Mouse (Mus musculus) brain, adult 2 months (tissue): ENCODE results near the gene Ctrc.

ENCODE experiments used
- DNase-seq: peaks from one replicate; pipeline ENCODE4 v3.0.0; 2011; ENCODE audit warnings: low read depth, low spot score

Gene Ctrc

GRCm38 (mm10) chr4:141845999-141846398, at the start of gene Ctrc:
Gene Ctrc (minus strand): TSS chr4:141846359.
- DNase-seq: no peak

DNA sequence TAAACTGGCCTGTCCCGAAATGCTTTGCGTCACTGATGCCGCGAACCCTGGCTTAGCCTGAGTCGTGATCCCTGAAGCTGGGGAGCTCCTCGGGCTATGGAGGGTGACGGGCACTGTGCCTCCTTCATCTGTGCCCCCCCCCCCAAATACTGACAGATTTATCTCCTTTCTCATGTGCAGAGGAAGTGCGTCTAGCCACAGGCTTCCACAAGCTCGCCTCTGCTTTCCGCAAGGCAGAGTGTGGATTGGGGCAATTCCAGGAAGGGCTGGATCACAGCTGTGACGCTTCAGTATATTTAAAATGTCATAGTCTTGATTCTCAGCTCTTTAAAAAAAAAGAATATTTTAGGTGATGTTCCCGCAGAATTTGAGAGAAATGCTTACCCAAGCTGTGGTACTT, 49.6 kb upstream of the Ctrc start:
- peak; percentile 71 for DNase-seq

DNA sequence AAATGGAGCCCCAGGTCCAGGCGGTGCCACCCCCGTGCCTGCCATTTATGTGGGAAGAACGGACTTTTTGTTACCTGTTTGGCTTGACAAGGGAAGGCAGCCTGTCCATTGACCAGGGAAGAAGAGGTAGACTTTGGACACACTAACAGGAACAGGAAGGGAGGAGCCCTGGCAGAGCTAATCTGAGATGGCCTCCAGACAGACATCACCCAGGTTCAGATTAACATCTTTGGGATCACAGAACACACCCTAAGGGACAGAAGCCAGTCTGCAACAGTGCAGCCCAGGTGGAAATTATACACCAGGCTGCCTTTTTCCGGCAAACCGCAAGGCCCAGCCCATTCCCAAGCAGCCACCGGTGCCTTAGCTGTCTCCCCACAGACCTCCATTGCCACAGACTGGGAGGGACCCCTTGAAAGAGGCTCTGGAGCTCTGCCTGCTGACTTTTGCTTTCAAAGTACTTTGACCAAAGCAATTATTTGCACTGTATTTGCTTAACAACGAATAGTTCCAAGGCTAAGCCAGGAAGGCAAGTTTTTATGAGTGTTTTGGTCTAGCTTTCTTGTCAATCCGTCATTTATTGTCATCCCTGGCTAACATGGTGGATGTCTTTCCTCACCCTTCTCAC, 47.1 kb upstream of the Ctrc start:
- no peak for DNase-seq

GRCm38 (mm10) chr4:141886385-141886968, 40.3 kb upstream of the Ctrc start:
- no peak for DNase-seq

GRCm38 (mm10) chr4:141885451-141885850, 39.3 kb upstream of the Ctrc start:
- DNase-seq: peak; percentile 92

DNA sequence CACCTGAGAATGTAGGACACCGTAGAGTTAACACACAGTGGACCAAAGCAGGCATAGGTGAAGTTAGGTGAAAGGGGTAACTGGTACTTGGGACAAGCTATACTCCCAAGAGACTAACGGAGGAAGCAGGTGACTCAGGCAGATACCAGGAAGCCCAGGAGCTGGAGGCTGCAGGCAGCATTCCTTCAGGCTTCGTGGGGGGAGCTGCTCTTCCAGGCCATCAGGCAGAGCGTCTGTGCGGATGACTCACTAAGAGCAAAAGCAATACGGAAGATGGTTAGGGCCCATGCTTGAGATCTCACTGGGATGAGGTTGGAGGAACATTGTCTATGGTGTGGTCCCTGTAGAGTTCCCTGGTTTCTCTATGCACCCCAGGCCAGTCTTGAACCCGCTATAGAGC, 36.7 kb upstream of the Ctrc start:
- peak; percentile 80 for DNase-seq

GRCm38 (mm10) chr4:141881950-141882349, 35.8 kb upstream of the Ctrc start:
- no peak for DNase-seq

GRCm38 (mm10) chr4:141881289-141881914, 35.2 kb upstream of the Ctrc start:
- DNase-seq: no peak

DNA sequence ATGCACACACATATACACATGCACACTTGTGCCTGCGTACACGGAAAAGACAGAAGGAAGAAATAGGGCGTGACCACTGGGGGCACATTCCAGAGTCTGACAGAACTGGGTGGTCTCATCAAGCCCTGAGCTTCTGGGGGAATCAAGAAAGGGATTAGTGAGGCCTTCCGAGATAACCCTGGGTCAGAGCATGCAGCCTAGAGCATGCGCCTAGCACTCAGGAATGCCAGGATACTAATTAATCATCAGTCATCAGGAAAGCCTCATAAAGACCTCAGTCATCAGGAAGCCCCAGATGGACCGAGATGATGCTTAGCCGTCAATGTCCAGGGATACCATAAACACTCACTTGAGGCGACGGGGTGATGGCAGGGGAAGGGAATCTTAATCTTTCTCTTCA, 33.7 kb upstream of the Ctrc start:
- no peak for DNase-seq

- peak; percentile 94 for DNase-seq
These were observed 32.9 kb upstream of the Ctrc start for GRCm38 (mm10) chr4:141879074-141879473.

DNA sequence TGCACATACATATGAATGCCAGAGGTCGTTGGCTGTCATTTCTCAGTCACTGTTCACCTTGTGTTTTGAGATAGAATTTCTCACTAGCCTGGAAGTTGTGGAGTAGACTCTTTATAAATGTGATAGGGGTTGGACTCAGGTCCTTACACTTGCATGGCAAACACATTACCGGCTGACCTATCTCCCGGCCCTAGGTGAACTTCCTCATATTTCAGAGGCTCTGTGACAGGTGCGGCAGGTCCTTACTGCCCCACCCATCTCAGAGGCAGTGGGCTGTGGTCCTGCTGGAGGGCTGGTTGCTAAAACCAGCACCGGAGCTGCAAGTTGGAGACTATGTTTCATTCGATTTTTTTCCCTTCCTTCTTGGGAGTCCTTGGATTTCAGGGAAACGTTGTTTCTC, 32.5 kb upstream of the Ctrc start:
- DNase-seq: no peak

DNA sequence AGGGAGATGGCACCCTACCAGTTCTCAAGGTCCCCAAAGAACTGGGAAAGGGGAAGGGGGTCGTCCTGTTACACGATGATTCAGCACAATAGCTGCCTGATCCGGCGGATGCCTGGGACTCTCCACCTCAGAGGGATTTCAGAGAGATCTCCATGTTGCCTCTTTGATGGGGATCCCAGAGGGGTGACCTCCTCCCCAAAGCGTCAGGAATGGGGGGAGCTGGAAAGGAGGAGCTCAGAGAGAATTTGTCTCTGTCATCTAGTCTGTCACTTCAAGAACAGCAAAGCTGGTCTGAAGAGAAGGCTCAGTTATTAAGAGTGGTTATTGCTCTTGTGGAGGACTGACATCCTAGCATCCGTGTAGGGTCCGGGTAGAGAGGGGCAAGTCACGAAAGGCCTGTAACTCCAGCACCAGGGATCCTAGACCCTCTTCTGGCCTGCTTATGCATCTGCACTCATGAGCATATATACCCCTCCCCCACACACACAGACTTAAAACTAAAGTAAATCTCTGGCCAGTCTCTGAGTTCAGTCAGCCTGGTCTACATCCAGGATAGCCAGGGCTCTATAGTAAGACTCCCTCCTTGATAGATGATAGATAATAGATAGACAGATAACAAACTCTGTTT, 29.4 kb upstream of the Ctrc start:
- no peak for DNase-seq

DNA sequence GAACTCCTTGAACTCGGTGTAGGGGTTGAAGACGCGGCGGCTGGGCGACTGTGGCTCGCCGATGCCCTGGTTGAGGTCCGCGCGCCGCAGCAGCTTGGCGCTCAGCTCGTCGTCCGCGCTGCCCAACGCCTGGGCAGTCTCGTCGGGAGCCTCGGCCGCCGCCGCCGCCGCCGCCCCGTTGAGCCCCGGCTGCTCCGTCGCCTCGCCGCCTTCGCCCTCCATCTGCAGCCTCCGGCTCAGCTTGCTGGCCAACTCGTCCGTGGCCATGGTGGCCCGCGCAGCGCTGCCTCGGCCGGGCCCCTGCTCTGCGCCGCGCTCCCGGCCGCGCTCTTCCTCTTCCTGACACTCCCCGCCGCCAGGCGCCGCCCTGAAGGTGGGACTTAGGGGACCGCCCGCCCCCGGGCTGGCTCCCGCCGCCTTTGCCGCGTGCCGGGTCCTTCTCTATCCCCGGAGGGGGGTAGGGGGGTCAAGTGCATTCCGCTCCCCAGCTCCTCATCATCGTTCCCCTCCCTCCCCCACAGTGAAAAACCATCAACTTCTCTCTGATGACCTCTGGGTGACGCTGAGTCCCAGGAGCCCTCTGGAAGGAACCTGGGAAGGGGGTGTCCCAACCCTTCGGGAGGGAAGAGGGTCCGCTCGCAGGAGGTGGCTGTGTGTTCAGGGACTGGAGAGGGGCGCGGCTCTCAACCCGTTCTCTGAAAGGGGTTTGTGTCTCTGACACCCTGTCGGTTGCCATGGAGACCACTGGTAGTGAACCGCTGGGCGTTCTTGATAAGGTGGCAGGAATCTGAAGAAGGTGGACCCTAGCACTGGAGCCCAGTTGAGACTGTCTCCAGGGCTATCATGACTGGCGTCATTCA, 28.7 kb upstream of the Ctrc start, which contains the start of gene Efhd2:
TSS of gene Efhd2 (minus strand) at position 320 of the 860 bp plus-strand sequence.
- DNase-seq: peak; percentile 88

GRCm38 (mm10) chr4:141874111-141874600, 28.0 kb upstream of the Ctrc start:
- DNase-seq: no peak

DNA sequence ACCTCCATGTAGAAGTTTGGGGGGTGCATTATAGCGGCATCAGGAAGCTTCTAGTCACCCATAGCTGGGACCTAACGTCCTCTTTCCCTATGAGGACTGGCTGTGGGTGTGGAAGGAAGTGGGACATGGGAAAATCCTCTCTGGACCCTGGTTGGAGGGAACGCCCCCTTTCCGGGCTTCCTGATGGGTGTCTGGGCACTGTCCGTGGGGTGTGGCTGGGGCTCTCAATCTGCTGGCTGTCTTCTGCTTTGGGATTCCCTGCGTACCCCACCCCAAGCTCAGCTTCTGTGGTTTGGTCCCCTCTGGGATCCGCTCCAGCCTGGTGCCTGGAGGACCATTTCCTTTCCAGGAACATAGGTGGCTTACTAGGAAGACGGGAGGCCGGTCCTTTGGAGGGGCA, 26.8 kb upstream of the Ctrc start:
- no peak for DNase-seq

GRCm38 (mm10) chr4:141871909-141872308, 25.8 kb upstream of the Ctrc start:
- DNase-seq: peak; percentile 80

DNA sequence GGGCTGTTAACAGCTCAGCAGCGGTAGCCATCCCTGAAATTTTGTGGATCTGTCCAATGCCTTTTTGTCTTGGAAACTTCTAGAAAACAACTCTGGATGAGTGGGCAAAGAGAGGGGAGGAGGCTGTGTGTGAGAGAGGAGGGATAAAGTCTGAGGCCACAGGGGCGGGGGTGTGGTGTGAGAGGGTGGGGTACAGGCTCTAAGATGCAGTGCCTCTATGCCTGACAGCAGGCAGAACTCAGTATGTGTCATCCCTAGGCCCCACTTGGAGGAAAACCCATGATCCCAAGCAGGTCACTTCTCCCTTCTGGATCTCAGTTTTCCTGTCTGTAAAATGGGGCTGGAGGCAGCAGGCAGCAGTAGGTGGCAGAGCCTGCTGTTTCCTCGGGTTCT, 25.2 kb upstream of the Ctrc start:
- DNase-seq: no peak

DNA sequence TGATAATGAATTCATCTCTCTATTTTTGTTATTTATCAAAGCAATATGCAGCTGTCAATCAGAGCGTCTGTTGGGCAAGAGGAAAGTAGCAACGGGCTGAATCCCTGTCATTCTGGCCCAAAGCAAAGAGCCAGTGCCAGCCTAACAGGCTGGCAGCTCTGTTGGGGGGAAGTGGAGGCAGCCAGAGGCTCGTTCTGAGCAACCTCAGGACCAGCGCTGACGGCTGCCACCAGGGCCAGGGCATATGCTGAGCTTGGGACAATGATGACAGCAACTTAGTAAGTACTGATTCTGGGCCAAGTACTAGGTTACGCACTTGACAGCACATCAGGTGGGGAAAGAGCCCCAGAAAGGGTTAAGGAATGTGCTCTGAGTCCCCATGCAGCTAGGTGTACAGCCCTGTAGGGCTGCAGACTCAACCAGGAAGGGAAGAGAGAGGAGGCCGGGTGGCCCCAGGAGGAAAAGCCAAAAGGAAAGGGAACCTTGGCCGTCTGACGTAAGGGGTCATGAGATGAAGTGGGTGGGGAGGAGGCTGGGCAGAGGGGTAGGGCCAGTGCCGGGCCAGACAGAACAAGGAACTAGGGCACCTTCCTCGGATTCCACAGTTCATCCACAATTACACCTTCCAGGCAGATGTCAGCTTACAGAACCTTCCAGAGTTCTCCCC, 24.6 kb upstream of the Ctrc start:
- DNase-seq: peak; percentile 70

DNA sequence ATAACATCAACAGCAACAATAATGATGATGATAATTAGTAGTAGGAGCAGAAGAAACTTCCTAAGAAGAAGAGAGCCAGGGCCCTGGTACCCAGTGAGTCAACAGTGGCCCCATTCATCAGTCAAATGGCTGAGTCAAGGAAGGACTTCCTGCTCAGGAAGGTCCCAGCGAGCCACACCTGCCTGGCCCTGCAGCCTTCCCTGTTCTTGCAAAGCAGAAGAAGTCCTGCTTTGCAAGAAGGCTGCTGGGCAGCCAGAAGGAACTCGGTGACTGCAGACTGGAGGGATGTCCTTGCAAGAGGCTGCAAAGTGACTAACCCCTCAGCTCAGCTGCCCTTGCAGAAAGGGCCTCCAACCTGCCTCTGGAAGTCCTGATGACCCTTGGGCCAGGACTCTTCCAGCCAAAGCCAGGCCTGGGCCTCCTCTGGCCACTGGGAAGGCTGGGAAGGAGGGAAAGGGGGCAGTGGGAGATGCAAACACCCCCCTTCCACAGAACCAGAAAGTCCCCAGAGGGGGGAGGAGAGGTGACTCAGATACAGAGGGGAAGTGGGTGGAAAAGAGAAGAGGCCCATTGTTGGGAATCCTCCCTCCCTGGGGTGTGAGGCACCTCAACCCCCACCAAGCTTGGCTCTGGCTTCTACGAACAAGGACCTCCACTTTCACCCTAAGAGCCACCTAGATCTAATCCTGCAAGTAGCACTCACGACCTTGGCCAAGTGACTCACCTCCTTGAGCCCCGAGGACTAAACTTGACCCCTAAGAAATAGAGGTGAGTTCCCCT, 23.5 kb upstream of the Ctrc start:
- DNase-seq: peak; percentile 63

DNA sequence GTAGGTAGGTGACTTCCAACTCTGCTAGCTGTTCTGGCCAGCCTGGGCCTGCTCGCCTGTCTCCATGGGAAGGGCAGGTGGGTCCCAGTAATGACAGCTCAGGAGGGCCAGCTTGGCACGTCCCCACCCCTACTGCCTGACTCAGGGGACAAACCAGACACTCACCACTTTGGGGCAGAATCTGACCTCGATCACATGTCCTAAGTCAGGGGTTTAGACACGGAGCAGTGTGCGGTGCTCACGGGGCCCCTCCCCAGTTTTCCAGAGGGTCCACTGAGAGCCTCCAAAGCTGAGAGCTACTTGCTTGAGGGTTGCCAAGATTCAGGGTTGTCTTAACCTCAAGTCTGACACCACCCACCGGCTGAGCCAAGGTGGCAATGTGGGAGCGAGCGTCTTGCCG, 21.9 kb upstream of the Ctrc start:
- DNase-seq: peak; percentile 58
